Mouse (Mus musculus): ENCODE measurements around the gene Cyth1.

The Cyth1 gene

DNA sequence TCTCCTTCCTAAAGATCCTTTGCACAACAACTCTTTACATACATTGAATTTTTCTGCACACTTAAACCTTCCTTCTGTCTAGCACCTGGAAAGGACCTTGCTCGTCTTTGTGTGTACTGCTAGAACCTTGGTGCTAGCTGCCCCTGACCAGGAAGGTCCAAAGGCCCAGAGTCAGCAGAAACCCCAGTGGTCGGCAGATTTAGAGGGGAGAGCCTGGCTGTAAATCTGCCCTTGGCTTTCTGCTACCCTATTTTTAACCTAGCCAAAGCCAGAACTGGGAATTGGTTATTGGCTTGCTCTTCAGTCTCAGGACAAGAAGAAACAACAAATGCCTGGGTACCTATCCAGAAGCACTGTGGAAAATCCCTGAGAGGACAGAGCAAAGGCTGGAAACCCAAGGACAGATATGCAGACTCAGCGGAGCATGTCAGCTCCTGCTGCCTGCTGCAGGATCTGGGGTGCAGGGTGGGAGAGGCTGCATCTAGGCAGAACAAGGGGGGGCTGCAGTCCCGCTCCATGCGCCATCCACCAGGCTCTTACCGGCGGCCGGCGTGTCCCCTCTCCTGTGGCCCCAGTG is 46.5 kb downstream of the Cyth1 start:
- DNase-seq (ENCODE audit: low read depth, low spot score): no peak

DNA sequence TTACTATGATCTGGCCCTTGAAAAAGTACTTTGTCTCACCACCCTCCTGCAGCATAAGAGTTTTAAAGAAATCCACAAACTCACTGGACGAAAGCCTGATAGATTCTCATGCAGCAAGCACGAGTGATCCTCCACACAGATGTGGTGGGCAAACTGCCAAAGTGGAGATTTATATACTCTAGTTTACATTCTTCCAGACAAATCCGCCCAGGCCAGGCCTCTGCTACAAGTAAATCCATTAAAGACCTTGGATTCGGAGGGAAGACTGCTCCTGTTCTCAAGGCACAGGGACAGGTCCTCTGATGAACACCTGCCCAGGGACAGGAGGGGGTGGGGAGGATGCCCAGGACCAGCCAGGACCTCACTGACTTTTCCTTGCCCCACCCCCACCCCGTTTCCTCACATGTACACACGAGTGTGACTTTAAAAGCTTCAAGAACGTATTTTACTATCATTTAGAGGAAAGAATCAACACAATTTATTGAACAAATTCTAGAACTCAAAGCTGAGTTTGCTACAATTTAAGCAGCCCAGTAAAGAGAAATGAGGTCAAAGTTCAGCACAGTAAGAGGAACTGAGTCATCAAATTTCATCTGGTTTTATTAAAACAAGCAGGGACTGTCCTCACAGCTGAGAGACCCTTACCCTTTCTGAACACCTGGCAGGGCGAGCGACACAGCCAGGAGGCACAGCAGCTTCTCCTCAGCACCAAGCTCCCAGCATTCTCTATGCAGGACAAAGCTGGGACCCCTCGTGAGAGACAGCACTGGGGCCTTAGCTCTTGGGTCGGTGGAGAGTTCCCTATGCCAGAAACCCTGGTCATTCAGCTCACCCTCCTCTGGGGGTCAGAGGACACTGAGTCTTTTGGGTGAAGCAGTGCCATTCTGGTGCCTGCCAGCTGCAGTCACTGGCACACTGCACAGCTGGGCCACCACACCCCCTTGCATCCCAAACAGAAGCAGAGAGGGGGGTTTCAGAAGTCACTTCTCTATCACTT is 47.3 kb downstream of the Cyth1 start:
- DNase-seq (ENCODE audit: low read depth, low spot score): no peak

- DNase-seq (ENCODE audit: low read depth, low spot score): no peak
Observed at GRCm38 (mm10) chr11:118198296-118198600, 50.1 kb downstream of the Cyth1 start.

- DNase-seq (ENCODE audit: low read depth, low spot score): no peak
Observed at GRCm38 (mm10) chr11:118197508-118198295, 50.7 kb downstream of the Cyth1 start.

GRCm38 (mm10) chr11:118196824-118197388 is 51.5 kb downstream of the Cyth1 start:
- no peak for DNase-seq (ENCODE audit: low read depth, low spot score)

DNA sequence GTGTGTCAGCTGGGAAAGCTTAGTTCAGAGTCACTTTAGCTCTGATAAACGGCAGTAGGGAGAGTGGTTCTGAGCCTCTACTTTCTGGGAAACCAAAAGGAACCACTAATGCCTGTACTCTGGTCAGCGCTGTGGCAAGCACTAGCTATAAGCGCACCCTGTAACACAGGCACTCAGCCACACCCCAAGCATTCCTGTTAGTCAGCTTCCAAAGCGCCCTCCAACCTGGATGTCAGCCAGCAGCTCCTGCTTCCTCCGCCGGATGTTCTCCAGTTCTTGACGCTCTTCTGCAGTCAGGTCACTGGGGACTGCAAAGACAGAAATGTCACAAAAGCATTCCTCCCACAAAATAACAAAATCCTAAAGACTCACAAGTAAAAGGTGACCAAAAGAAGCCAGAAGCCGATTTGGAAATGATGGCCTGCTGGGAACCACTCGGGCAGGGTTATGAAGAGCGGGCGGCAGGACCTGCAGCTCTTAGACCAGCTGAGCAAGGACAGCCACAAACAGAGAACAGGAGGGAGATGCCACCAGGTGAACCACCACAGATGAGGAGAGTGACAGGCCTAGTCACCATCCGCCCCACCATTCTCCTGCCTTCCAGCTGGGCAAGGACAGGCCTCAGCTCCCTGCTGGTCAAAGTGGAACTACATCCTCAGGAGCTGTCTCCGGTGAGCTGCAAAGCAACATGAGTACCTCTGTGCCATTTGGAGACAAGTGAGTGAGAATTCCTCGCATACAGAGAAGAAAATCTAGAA is 54.8 kb downstream of the Cyth1 start:
- no peak for DNase-seq (ENCODE audit: low read depth, low spot score)

DNA sequence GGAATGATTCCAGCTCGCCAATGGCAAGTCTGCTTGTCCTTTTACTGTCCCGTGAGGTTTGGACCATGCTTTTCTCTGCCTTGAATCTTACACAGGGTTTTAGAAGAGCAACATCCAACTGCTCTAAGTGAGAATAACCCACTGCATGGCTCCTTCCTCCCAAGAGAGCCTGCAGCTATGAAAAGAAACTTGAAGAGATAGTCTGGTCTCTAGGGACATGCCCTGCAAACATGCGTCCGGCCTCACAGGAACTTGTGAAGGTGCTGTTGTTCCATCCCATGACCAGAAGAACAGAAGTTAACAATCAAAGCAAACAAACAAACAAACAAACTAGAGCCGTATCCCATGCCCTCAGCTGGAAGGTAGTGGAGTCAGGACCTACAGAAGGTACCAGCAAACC is 55.4 kb downstream of the Cyth1 start:
- no peak for DNase-seq (ENCODE audit: low read depth, low spot score)

- no peak for DNase-seq (ENCODE audit: low read depth, low spot score)
Observed at GRCm38 (mm10) chr11:118182768-118183167, 65.6 kb downstream of the Cyth1 start.

GRCm38 (mm10) chr11:118182353-118182752 is 66.0 kb downstream of the Cyth1 start:
- DNase-seq (ENCODE audit: low read depth, low spot score): no peak

- no peak for DNase-seq (ENCODE audit: low read depth, low spot score)
Observed at GRCm38 (mm10) chr11:118180199-118180598, 68.2 kb downstream of the Cyth1 start.

- no peak for DNase-seq (ENCODE audit: low read depth, low spot score)
Observed at GRCm38 (mm10) chr11:118178236-118178635, 70.2 kb downstream of the Cyth1 start.

DNA sequence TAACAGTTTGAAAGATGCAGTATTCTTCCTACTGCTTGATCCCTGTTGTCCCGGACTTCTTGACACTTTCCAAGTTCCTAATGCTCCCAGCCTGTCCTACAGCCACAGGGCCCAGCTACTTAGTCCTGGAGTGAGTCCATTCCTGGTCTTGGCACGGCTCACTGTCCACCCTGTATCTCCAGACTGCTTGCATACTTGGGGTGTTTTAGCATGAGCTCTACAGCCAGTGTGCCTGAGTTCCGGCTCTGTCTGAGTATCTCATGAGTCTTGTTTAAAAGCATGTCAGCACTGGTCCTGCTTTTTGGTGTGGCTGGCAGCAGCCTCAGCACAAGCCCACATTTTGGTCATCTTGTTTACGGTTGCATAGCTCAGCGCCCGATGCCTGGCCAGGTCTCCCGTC is 73.6 kb downstream of the Cyth1 start:
- no peak for DNase-seq (ENCODE audit: low read depth, low spot score)

GRCm38 (mm10) chr11:118172768-118173167 is 75.6 kb downstream of the Cyth1 start:
- no peak for DNase-seq (ENCODE audit: low read depth, low spot score)

DNA sequence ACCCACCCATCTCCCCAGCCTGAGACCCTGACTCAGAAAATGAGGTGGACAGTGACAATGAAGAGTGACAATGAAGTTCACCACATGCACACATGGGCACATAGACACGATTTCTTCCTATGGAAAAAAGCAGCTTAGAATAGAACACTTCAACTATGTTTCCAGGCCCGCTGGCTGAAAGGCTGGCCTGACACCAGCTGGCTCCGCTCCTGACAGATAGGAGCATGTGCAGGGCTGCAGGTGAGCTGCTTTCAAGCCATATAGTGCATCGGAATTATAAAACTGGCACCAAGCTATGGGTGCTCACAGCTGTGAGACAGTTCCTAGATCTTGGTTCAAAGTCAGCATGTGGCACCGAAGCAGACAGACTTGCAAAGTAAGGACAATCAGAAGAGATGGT is 78.1 kb downstream of the Cyth1 start:
- no peak for DNase-seq (ENCODE audit: low read depth, low spot score)

DNA sequence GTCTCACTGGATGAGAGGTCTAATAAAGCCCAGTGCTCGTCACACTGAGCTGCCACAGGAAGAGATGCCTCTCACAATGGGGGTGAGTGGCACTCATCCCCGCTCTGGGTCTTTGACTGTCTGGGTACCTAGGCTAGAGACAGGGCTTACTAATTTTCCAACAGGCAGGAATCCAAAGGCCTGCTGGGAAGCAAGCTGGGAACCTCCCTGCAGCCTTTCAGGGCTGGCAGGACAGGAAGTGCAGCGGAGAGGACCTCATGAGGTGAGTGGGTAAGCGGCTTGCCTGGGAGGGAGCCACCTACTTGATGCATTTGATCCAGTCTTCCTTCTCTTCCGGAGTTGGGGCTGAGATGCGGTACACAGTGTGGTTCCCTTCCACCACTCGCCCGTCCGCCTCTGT is 79.7 kb downstream of the Cyth1 start:
- DNase-seq (ENCODE audit: low read depth, low spot score): no peak

- DNase-seq (ENCODE audit: low read depth, low spot score): no peak
Observed at GRCm38 (mm10) chr11:118166626-118167025, 81.8 kb downstream of the Cyth1 start.

DNA sequence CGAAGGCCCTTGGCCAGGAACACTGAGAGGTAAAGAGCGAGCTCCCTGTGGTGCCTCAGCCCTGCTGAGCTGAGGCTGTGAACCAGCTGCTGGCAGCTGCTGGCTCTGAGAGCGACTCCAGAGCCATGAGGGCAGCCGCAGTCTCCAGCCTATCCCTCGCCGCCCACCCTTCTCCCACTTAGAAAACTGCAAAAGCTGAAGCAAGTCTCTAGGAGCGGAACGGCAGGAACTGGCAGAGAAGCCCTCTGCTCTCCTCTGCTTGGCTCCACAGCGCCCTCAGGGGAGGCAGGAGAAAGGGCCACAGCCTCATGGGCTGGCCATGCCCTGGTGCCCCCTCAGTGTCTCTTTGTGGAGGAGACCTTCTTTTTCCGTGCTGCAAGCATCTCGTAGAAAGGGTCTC is 82.7 kb downstream of the Cyth1 start:
- DNase-seq (ENCODE audit: low read depth, low spot score): no peak

- DNase-seq (ENCODE audit: low read depth, low spot score): no peak
Observed at GRCm38 (mm10) chr11:118164566-118164965, 83.8 kb downstream of the Cyth1 start.

DNA sequence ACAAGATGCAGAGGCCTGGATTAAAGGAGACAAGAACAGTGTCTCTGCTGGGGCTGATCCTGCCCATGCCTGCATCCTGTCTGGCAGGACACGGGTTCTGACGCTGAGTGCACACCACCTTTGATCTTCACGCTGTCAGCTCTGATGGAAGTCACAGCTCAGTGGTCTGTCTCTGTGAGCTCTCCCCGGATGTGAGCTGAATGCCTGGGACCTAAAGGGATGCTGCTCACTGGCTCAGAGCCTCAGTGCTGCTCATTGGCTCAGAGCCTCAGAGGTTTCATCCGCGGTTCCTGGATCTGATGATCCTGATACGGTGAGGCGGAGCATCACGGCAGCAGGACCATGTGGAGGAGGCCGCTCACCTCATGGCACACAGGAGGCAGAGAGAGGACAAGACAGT is 86.1 kb downstream of the Cyth1 start:
- no peak for DNase-seq (ENCODE audit: low read depth, low spot score)

GRCm38 (mm10) chr11:118161240-118161639 is 87.2 kb downstream of the Cyth1 start:
- DNase-seq (ENCODE audit: low read depth, low spot score): no peak

DNA sequence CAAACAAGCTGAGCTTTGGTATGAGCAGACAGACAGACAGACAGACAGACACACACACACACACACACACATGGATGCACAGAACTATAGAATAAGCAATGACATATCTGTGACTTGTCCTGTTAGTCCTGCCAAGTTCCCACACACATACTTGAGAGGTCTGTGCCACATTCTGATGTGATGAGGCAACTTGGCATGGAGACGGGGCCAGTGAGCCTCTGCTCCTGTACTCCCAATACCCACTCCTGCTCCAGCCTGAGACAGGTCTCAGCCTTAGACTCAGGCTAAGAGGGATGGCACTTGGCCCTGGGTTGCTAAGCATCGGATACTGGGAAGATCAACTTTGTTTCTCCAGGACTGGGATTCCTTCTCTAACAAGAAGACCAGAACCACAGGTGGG is 87.6 kb downstream of the Cyth1 start:
- DNase-seq (ENCODE audit: low read depth, low spot score): no peak
